Mouse (Mus musculus) lung, embryonic 15.5 days (tissue): ENCODE measurements around the gene Cul5. TPM values are rescaled to one million over a fixed set of nuclear protein-coding genes. Genes with fewer than 3 reads are reported as not detected.

Experiments
- ATAC-seq: fragments of 200-750 bp; cut with Nextera tagmentation; 2 replicates; pipeline ENCODE4 v1.8.0; 2017; ENCODE audit warnings: moderate number of reproducible peaks, borderline replicate concordance; ENCODE audit not compliant: low FRiP score, low TSS enrichment; ENCODE audit errors: extremely low read depth
- H3K27ac ChIP-seq: fragments of 300-500 bp; sonication (generic); 2 replicates; pipeline ENCODE4 v1.5.1; 2015; ENCODE audit warnings: moderate library complexity, mild to moderate bottlenecking, inconsistent platforms
- H3K27me3 ChIP-seq: fragments of 300-500 bp; sonication (generic); 2 replicates; pipeline ENCODE4 v1.6.1; 2015; ENCODE audit warnings: inconsistent platforms
- H3K36me3 ChIP-seq: fragments of 300-500 bp; sonication (generic); 2 replicates; pipeline ENCODE4 v1.6.1; 2015; ENCODE audit warnings: inconsistent platforms
- H3K4me1 ChIP-seq: fragments of 300-500 bp; sonication (generic); 2 replicates; pipeline ENCODE4 v1.6.1; 2015; ENCODE audit warnings: inconsistent platforms
- H3K4me2 ChIP-seq: fragments of 300-500 bp; sonication (generic); 2 replicates; pipeline ENCODE4 v1.6.1; 2015; ENCODE audit warnings: inconsistent platforms, mild to moderate bottlenecking, moderate library complexity
- H3K4me3 ChIP-seq: fragments of 300-500 bp; sonication (generic); 2 replicates; pipeline ENCODE4 v1.5.1; 2015; ENCODE audit warnings: mild to moderate bottlenecking, inconsistent platforms
- H3K9ac ChIP-seq: fragments of 300-500 bp; sonication (generic); 2 replicates; pipeline ENCODE4 v1.6.1; 2015; ENCODE audit warnings: inconsistent platforms
- H3K9me3 ChIP-seq: fragments of 300-500 bp; sonication (generic); 2 replicates; pipeline ENCODE4 v1.6.1; 2016; ENCODE audit warnings: inconsistent platforms
- WGBS: fragments of 180-500 bp; shearing (Covaris S2); methylation state at CpG from one replicate; pipeline ENCODE4 v1.1.7; 2015; 5-methylcytosine and 5-hydroxymethylcytosine counted together
- polyA plus RNA-seq: library from polyadenylated mRNA; unstranded; fragments of >200 nt; fragmentation: Nextera tagmentation; extraction: Ambion mirVana; gene quantifications from 2 replicates; pipeline ENCODE4 v1.2.1, GENCODE M21; 2015

The Cul5 gene
- 32.0 and 35.3 TPM in 2 replicates for polyA plus RNA-seq

DNA sequence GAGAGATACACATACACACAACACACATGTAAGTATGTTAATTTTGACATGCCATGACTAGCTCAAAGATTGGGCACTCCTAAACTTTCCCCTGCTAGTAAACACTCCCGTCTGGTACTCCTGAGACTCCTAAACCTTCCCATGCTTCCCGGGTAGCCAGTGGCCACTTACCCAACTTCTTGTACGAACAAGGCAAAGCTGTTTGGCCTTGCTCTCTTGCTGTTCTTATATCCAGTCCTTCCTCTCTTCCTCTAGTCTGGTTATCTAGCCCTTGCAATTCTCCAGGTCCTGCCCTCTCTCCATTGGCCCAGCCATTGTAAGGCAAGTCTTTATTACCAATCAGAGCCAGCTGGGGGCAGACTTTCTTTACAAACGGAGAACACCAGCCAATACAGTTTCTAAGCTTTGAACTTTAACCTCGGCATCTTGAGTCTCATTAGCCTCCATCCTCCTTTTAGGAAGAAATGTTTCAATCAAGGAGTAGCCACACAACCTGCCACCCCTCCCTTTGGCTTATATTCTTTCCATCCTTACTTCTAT, at the start of gene Cul5:
Cul5 (minus strand) TSS at position 335 of the 540 bp plus-strand sequence.
- 46% methylated on average over 5 of the region's 5 CpGs for WGBS
- no peak within 1 kb of the TSS for H3K4me2 ChIP-seq

DNA sequence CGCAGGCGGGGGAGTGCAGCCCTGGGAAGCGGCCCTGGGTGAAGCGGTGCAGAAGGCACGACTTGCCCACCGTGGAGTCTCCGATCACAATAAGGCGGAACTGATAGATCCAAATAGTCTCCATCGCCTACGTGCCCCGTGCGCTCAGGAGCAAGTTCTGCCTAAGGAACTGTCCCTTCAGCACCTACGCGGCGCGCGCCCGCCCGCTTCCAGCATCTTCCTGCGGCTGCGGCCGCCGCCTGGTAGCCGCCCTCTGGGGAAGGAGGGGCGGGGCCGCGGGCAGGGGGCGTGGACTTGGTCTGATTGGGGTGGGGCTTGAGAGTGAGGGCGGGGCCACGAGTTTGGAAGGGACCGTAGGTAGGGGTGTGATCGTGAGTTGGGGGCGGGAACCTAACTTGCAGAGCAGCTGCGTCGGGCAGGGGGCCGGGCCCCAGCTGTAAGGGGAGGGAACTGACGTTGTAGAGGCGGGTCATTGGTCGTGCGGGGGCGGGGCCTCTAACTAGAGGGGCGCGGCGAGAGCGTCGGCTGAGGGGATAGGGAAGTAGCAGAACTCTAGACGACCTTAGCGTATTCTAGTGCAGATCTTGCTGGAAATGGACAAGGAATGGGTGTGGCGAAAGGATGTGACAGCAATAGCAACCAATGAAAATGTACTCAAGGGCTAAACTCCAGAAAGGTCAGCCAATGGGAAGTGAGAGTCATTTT, 36.3 kb upstream of the Cul5 start, which contains the start of gene Rab39:
Rab39 (minus strand) TSS at position 241 of the 705 bp plus-strand sequence.
- no peak within 1 kb of the TSS for H3K9ac ChIP-seq
- H3K36me3 ChIP-seq: no peaks in the 10 kb centered on the region
- WGBS: 2% methylated on average over 49 of the region's 49 CpGs
- peak within 1 kb of the TSS; percentile 93 for H3K4me2 ChIP-seq
- H3K9me3 ChIP-seq: no peaks in the 10 kb centered on the region
- peak; percentile 93 for ATAC-seq
- H3K4me1 ChIP-seq: peaks cover 15% of the 10 kb centered on the region
- H3K27me3 ChIP-seq: peaks cover 3% of the 10 kb centered on the region; the same call in 1 of the 2 replicates
- H3K4me3 ChIP-seq: peak within 1 kb of the TSS; percentile 41
- H3K27ac ChIP-seq: no peak within 1 kb of the TSS

More for the DNA sequence above, at the start of gene Cul5:
- Histone ChIP-seq H3K27ac (no peak within 1 kb of the TSS), H3K4me1 (peaks cover 15% of the 10 kb centered on the region), H3K36me3 (no peaks in the 10 kb centered on the region), H3K27me3 (no peaks in the 10 kb centered on the region), H3K4me3 (no peak within 1 kb of the TSS), H3K9me3 (no peaks in the 10 kb centered on the region), H3K9ac (no peak within 1 kb of the TSS)
- ATAC-seq: no peak

DNA sequence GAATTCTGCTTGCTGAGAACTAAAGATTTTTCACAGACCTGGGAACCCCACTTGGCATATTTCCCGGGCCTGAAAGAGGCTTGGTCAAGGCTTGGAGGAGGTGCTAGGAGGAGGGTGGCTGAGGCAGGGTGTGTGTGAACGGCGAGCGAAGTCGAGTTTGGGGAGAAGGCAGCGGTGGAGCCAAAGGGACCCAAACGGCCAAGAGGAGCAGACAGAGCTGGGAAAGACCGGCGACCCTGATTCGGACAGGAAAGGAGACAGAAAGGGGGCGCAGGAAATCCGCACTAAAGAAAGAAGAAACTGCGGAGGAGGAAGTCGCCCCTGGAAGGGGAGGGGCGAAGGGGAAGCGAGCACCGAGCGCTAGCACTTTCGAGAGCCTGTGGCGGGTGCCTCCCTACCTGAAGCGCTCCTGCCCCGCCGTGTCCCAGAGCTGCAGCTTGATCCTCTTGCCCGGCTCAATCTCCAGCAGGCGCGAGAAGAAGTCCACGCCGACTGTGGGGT, 35.7 kb upstream of the Cul5 start:
- no peaks in the 10 kb centered on the region for H3K9me3 ChIP-seq
- no peak overlapping the region for H3K9ac ChIP-seq
- H3K4me1 ChIP-seq: peaks cover 15% of the 10 kb centered on the region
- 1% methylated on average over 28 of the region's 28 CpGs for WGBS
- H3K36me3 ChIP-seq: no peaks in the 10 kb centered on the region
- H3K27me3 ChIP-seq: peaks cover 3% of the 10 kb centered on the region; the same call in 1 of the 2 replicates
- H3K4me3 ChIP-seq: peak overlapping the region; percentile 41
- H3K4me2 ChIP-seq: peak overlapping the region; percentile 93
- peak; percentile 40; the same call in 1 of the 2 replicates for ATAC-seq
- no peak overlapping the region for H3K27ac ChIP-seq

DNA sequence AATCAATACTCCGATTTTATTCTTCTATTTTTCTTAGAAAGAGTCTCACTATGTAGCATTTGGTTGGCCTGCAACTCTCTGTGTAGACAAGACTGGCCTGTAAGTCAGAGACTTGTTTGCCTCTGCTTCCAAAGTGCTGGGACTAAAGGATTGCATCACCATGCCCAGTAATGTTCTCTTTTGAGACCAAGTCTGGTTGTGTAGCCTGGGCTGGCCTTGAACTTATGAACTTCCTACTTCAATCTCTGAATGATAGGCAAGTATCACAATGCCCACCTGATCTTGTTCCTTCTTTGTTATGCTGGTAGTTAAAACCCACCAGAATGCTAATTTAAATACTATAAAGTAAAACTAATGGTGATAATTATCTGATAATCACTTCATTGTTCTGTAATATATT, 33.2 kb upstream of the Cul5 start:
- Histone ChIP-seq H3K9ac (no peak overlapping the region), H3K4me3 (no peak overlapping the region), H3K36me3 (no peaks in the 10 kb centered on the region), H3K4me1 (peaks cover 15% of the 10 kb centered on the region), H3K27me3 (peaks cover 3% of the 10 kb centered on the region; the same call in 1 of the 2 replicates), H3K9me3 (no peaks in the 10 kb centered on the region), H3K27ac (no peak overlapping the region), H3K4me2 (no peak overlapping the region)
- 91% methylated on average over 1 of the region's 1 CpGs for WGBS
- no peak for ATAC-seq

DNA sequence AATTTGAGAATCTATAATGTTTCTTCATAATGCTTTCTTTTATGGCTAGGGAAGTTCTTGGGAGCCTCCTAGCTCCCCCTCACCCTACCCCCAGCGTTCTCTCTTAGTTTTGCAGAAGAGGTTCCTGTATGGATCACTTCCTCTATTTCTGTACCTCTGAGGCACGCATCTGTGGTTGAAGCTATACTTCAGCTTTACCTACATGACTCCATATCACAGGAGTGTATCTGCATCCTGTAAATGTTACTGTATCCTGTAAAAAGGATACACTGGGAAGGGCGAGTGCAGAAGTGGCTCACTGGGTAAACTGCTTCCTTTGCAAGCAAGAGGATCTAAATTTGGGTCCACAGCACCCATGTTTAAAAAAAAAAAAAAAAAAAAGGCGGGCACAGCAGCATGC, 30.7 kb upstream of the Cul5 start:
- Histone ChIP-seq H3K4me1 (peaks cover 4% of the 10 kb centered on the region), H3K27me3 (no peaks in the 10 kb centered on the region), H3K9ac (no peak overlapping the region), H3K9me3 (no peaks in the 10 kb centered on the region), H3K27ac (no peak overlapping the region), H3K4me3 (no peak overlapping the region), H3K4me2 (no peak overlapping the region), H3K36me3 (no peaks in the 10 kb centered on the region)
- 62% methylated on average over 4 of the region's 4 CpGs for WGBS
- ATAC-seq: no peak

DNA sequence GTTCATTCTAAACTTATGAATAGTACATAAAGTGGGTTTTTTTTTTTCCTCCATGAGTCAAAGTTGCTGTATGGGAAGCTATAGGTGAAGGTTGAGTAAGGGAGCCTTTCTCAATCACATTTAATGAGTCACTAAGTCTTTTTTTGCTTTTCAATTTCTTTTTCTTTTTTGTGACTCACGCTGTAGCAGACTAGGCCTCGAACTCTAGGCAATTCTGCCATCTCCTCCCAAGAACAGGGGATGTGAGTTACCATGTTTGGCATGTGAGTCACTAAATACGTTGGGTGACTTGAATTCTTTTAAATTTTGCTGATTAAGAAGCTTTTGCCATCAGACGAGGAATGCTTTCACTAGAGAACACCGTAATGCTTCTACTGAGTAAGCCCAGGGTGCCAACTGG, 26.0 kb upstream of the Cul5 start:
- Histone ChIP-seq H3K27me3 (no peaks in the 10 kb centered on the region), H3K4me1 (no peaks in the 10 kb centered on the region), H3K9ac (no peak overlapping the region), H3K27ac (no peak overlapping the region), H3K36me3 (no peaks in the 10 kb centered on the region), H3K4me2 (no peak overlapping the region), H3K9me3 (no peaks in the 10 kb centered on the region), H3K4me3 (no peak overlapping the region)
- ATAC-seq: no peak
- 78% methylated on average over 5 of the region's 5 CpGs for WGBS

DNA sequence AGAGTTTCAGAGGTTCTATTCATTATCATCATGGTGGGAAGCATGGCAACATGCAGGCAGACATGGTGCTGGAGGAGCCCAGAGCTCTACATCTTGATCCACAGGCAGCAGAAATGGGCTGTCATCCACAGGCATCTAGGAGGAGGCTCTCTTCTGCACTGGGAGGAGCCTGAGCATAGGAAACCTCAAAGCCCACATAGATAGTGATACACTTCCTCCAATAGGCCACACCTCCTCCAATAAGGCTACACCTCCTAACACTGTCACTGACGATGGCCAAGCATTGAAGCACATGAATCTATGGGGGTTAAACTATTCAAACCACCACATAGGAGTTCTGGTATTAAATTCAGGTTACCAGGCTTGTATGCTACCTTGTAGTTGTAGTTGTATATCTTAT, 23.9 kb upstream of the Cul5 start:
- no peak overlapping the region for H3K4me2 ChIP-seq
- no peak overlapping the region for H3K4me3 ChIP-seq
- 53% methylated on average over 1 of the region's 1 CpGs for WGBS
- H3K9me3 ChIP-seq: no peaks in the 10 kb centered on the region
- H3K9ac ChIP-seq: no peak overlapping the region
- ATAC-seq: no peak
- H3K4me1 ChIP-seq: no peaks in the 10 kb centered on the region
- H3K27me3 ChIP-seq: no peaks in the 10 kb centered on the region
- no peak overlapping the region for H3K27ac ChIP-seq
- no peaks in the 10 kb centered on the region for H3K36me3 ChIP-seq

DNA sequence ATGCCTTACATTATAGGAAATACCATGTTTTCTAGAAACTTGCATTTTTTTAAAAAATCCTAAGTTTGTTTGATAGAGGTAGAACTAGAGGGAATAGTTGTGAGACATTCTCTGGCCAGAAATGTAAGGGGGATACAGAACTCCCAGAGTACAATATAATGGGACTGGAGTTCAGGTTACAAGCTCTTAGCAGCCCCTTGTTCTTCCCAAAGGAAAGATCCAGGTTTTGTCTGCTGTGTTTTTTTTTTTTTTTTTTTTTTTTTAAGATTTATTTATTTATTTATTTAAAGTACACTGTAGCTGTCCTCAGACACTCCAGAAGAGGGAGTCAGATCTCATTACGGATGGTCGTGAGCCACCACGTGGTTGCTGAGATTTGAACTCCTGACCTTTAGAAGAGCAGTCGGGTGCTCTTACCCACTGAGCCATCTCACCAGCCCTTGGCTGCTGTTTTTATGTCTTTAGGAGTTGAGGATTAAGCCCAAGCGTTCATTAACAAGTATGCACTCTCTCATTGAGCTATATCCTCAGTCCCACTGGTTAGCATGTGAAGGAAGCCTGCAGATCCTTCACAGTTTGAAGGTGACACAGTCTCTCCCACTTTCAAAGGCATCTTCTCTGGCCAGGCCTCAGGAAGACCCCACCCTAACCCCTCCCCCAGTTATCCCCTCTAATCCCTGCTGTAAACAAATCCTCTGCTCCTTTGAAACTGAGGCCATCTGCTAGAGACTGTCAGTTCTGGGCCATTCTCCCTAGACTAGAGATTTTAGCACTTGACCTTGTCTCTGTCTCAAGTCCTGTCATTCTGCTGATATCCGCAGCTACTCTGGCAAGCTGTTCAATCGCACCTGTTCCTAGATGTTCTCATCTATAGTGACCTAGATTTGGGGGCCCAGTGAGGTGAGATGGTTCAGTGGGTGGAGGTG, 22.2 kb upstream of the Cul5 start:
- Histone ChIP-seq H3K9me3 (no peaks in the 10 kb centered on the region), H3K4me3 (no peak overlapping the region), H3K27ac (no peak overlapping the region), H3K4me2 (no peak overlapping the region), H3K27me3 (no peaks in the 10 kb centered on the region), H3K9ac (no peak overlapping the region), H3K36me3 (no peaks in the 10 kb centered on the region), H3K4me1 (no peaks in the 10 kb centered on the region)
- ATAC-seq: no peak
- WGBS: 34% methylated on average over 7 of the region's 7 CpGs

DNA sequence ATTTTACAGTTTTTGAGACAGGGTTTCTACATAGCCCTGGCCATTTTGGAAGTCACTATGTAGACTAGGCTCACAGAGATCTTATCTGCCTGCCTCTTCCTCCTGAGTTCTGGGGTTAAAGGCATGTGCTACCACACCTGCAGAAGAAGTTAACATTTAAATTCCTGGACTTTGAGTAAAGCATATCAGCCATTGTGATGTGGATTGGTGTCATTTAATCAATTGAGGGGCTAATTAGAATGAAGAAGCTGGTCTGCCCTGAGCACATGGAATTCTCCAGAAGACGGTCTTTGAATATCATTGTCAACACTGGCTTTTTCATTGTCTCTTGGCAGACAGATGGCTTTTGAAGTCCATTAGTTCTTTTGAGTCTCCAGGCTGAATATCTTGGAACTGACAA, 11.0 kb upstream of the Cul5 start:
- H3K9me3 ChIP-seq: no peaks in the 10 kb centered on the region
- no peaks in the 10 kb centered on the region for H3K27me3 ChIP-seq
- no peak overlapping the region for H3K27ac ChIP-seq
- no peaks in the 10 kb centered on the region for H3K36me3 ChIP-seq
- H3K4me1 ChIP-seq: no peaks in the 10 kb centered on the region
- no peak overlapping the region for H3K4me2 ChIP-seq
- 71% methylated on average over 1 of the region's 1 CpGs for WGBS
- H3K9ac ChIP-seq: no peak overlapping the region
- no peak for ATAC-seq
- H3K4me3 ChIP-seq: no peak overlapping the region

DNA sequence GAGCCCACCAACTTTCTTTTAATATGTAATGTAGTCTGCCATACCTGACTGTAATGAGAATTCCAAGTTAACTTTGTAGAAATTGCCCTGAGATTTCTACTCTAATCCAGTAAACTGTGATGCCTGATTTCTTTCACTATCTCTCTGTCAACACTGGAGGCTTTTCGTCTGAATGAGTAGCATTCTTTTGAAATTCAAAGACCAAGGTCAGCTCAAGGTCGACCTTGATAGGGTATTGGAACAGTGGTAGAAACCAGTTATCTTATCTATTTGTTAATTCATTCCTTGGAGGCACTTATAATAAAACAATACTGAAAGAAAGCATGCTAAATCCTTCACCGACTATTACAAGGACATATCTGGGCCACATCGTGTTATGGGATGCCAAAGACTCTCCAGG, 7.1 kb upstream of the Cul5 start:
- H3K36me3 ChIP-seq: no peaks in the 10 kb centered on the region
- H3K9me3 ChIP-seq: no peaks in the 10 kb centered on the region
- 56% methylated on average over 4 of the region's 4 CpGs for WGBS
- no peak overlapping the region for H3K4me2 ChIP-seq
- H3K4me1 ChIP-seq: no peaks in the 10 kb centered on the region
- no peak overlapping the region for H3K9ac ChIP-seq
- H3K4me3 ChIP-seq: no peak overlapping the region
- no peaks in the 10 kb centered on the region for H3K27me3 ChIP-seq
- no peak overlapping the region for H3K27ac ChIP-seq
- no peak for ATAC-seq

DNA sequence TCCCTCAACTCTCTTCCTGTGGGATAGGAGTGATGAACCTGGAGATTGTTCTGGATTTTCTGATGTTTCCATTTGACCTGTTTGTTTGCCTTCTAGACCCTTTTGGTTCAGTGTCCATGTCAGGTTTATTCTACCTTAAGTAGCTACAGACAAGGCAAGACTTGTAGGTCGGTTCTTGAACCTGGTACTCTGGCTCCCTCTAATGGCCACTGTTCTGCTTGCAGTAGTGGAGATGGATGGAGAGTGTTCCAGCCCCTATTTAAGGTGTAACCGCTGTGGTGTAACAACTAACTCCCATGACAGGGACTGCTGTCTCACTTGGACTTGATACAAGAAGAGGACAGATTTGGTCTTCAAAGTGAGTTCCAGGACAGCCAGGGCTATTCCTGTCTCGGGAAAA, 3.8 kb upstream of the Cul5 start:
- H3K9ac ChIP-seq: no peak overlapping the region
- H3K36me3 ChIP-seq: no peaks in the 10 kb centered on the region
- no peak for ATAC-seq
- H3K4me2 ChIP-seq: no peak overlapping the region
- H3K9me3 ChIP-seq: no peaks in the 10 kb centered on the region
- H3K27me3 ChIP-seq: no peaks in the 10 kb centered on the region
- H3K4me3 ChIP-seq: no peak overlapping the region
- 18% methylated on average over 3 of the region's 3 CpGs for WGBS
- no peak overlapping the region for H3K27ac ChIP-seq
- no peaks in the 10 kb centered on the region for H3K4me1 ChIP-seq
